Mouse (Mus musculus) G1E (cell line): ENCODE results near the gene Mrpl52. TPM values are rescaled to one million over a fixed set of nuclear protein-coding genes. Genes with fewer than 3 reads are reported as not detected.

Source experiments
- ATAC-seq: 2 replicates; pipeline ENCODE4 v1.8.0; 2016; ENCODE audit warnings: mild to moderate bottlenecking; ENCODE audit not compliant: insufficient number of reproducible peaks, poor library complexity, low FRiP score, severe bottlenecking; ENCODE audit errors: extremely low read depth
- DNase-seq: peaks from one replicate; pipeline ENCODE4 v3.0.0; 2012; ENCODE audit warnings: low spot score
- H3K27me3 ChIP-seq: 2 replicates; pipeline ENCODE4 v1.6.1; 2012; ENCODE audit warnings: mild to moderate bottlenecking, low read length, inconsistent platforms; ENCODE audit not compliant: insufficient read depth
- H3K36me3 ChIP-seq: replicated peaks from 2 replicates; pipeline ENCODE3; 2012; ENCODE audit warnings: mild to moderate bottlenecking, inconsistent platforms
- H3K4me1 ChIP-seq: 2 replicates; pipeline ENCODE4 v1.6.1; 2012; ENCODE audit warnings: low read depth, low read length, inconsistent platforms, mixed read lengths; ENCODE audit not compliant: insufficient read depth
- H3K4me3 ChIP-seq: 2 replicates; pipeline ENCODE4 v1.5.1; 2012; ENCODE audit warnings: low read depth, mild to moderate bottlenecking, inconsistent platforms, low read length, moderate library complexity, mixed read lengths
- H3K9me3 ChIP-seq: replicated peaks from 2 replicates; pipeline ENCODE4 v1.6.1; 2012; ENCODE audit warnings: inconsistent platforms
- CTCF ChIP-seq: IDR thresholded peaks from 2 replicates; pipeline ENCODE4 v1.5.1; 2012; ENCODE audit warnings: low read depth, low read length, inconsistent platforms, mixed read lengths
- GATA1 ChIP-seq: IDR thresholded peaks from 2 replicates; pipeline ENCODE4 v1.6.1; 2012; ENCODE audit warnings: borderline replicate concordance, low read length, inconsistent platforms, mixed read lengths
- GATA2 ChIP-seq: IDR thresholded peaks from 2 replicates; pipeline ENCODE4 v1.6.1; 2012; ENCODE audit warnings: low read depth, low read length, inconsistent platforms, borderline replicate concordance
- POLR2AphosphoS5 ChIP-seq: IDR thresholded peaks from 2 replicates; pipeline ENCODE4 v1.6.1; 2012; ENCODE audit warnings: low read depth, low read length, inconsistent platforms; ENCODE audit not compliant: insufficient replicate concordance
- TAL1 ChIP-seq: conservative IDR thresholded peaks from 2 replicates; pipeline ENCODE4 v1.6.1; 2012; ENCODE audit warnings: low read depth, low read length, inconsistent platforms, mixed read lengths
- polyA plus RNA-seq: library from polyadenylated mRNA; stranded (reverse); fragments of >175 nt; gene quantifications from 2 replicates; pipeline ENCODE4 v1.2.3, GENCODE M21; 2012
- total RNA-seq, 2 experiments: library from RNA; stranded (forward) in 1 of 2; stranded (reverse) in 1 of 2; fragments of 200-1000 nt in 1 of 2; fragments of >200 nt in 1 of 2; fragmentation: Nextera tagmentation in 1 of 2; gene quantifications; 2 replicates each; pipeline ENCODE4 v1.2.3; 2014 to 2017

The Mrpl52 gene
- total and polyA plus RNA-seq, 3 experiments: 238 to 1,643 (median 318) TPM

GRCm38 (mm10) chr14:54430406-54431145 lies 3.9 kb downstream of the Mrpl52 start:
- Histone ChIP-seq H3K9me3 (no peaks in the 10 kb centered on the region), H3K4me1 (peaks cover 77% of the 10 kb centered on the region), H3K4me3 (peak overlapping the region; percentile 83), H3K36me3 (peaks cover 59% of the 10 kb centered on the region), H3K27me3 (no peaks in the 10 kb centered on the region)
- DNase-seq (no peak), ATAC-seq (no peak)
- no peak for TF ChIP-seq TAL1
- TF ChIP-seq CTCF: no peak
- no peak for TF ChIP-seq GATA2
- no peak for TF ChIP-seq GATA1
- TF ChIP-seq POLR2AphosphoS5: no peak

- Histone ChIP-seq H3K36me3 (peaks cover 68% of the 10 kb centered on the region), H3K27me3 (no peaks in the 10 kb centered on the region), H3K4me1 (peaks cover 78% of the 10 kb centered on the region), H3K9me3 (no peaks in the 10 kb centered on the region), H3K4me3 (peak within 1 kb of the TSS; percentile 83)
- DNase-seq (peak; percentile 83), ATAC-seq (peak; percentile 41; the same call in 1 of the 2 replicates)
- TF ChIP-seq GATA2: no peak
- no peak for TF ChIP-seq GATA1
- no peak for TF ChIP-seq CTCF
- TF ChIP-seq POLR2AphosphoS5: no peak
- no peak for TF ChIP-seq TAL1
These were observed 4.8 kb downstream of the Mrpl52 start, which contains the start of gene Mmp14 for GRCm38 (mm10) chr14:54431334-54432077. Gene Mmp14, plus strand, starts transcription at chr14:54431612.

GRCm38 (mm10) chr14:54432078-54432836 lies 5.5 kb downstream of the Mrpl52 start:
- no peak for ATAC-seq
- no peak for TF ChIP-seq CTCF
- TF ChIP-seq POLR2AphosphoS5: no peak
- TF ChIP-seq GATA2: no peak
- TF ChIP-seq TAL1: no peak
- TF ChIP-seq GATA1: no peak
- Histone ChIP-seq H3K36me3 (peaks cover 76% of the 10 kb centered on the region), H3K4me3 (peak overlapping the region; percentile 83), H3K4me1 (peaks cover 79% of the 10 kb centered on the region), H3K9me3 (no peaks in the 10 kb centered on the region), H3K27me3 (no peaks in the 10 kb centered on the region)
- DNase-seq: peak; percentile 58

- Histone ChIP-seq H3K36me3 (peaks cover 79% of the 10 kb centered on the region), H3K4me1 (peaks cover 77% of the 10 kb centered on the region), H3K27me3 (no peaks in the 10 kb centered on the region), H3K4me3 (peak overlapping the region; percentile 83), H3K9me3 (no peaks in the 10 kb centered on the region)
- peak; percentile 55; the same call in 1 of the 2 replicates for ATAC-seq
- DNase-seq: peak; percentile 64
- TF ChIP-seq GATA1 (no peak), POLR2AphosphoS5 (no peak)
These were observed 6.4 kb downstream of the Mrpl52 start for GRCm38 (mm10) chr14:54432837-54433830.

- H3K4me1 ChIP-seq: peaks cover 74% of the 10 kb centered on the region
- no peaks in the 10 kb centered on the region for H3K27me3 ChIP-seq
- no peak for ATAC-seq
- peak overlapping the region; percentile 83; the same call in 1 of the 2 replicates for H3K4me3 ChIP-seq
- H3K36me3 ChIP-seq: peaks cover 79% of the 10 kb centered on the region
- TF ChIP-seq CTCF: no peak
- no peak for TF ChIP-seq GATA1
- no peak for TF ChIP-seq GATA2
- TF ChIP-seq TAL1: no peak
- no peak for TF ChIP-seq POLR2AphosphoS5
- no peaks in the 10 kb centered on the region for H3K9me3 ChIP-seq
- DNase-seq: no peak
These were observed 7.3 kb downstream of the Mrpl52 start for GRCm38 (mm10) chr14:54433941-54434531.
